Mouse (Mus musculus) small intestine, adult 2 months (tissue): ENCODE data around the gene Them4. TPM values are rescaled to one million over a fixed set of nuclear protein-coding genes. Genes with fewer than 3 reads are reported as not detected.
A peak's percentile ranks its signal among the peaks of the same experiment; 100 is the strongest.

Experiments
- H3K27ac ChIP-seq: fragments of 200-500 bp; 2 replicates; pipeline ENCODE4 v1.5.1; 2012; ENCODE audit warnings: low read depth, low read length, control low read depth, inconsistent platforms; ENCODE audit not compliant: insufficient read depth
- H3K27me3 ChIP-seq: fragments of 200-500 bp; 2 replicates; pipeline ENCODE4 v1.6.1; 2012; ENCODE audit warnings: mild to moderate bottlenecking, moderate library complexity, low read length, inconsistent platforms; ENCODE audit not compliant: control insufficient read depth, insufficient read depth
- H3K36me3 ChIP-seq: fragments of 200-500 bp; 2 replicates; pipeline ENCODE4 v1.6.1; 2012; ENCODE audit warnings: mild to moderate bottlenecking, low read length, control low read depth, inconsistent platforms; ENCODE audit not compliant: control insufficient read depth, insufficient read depth
- H3K4me1 ChIP-seq: fragments of 200-500 bp; 2 replicates; pipeline ENCODE4 v1.6.1; 2012; ENCODE audit warnings: low read length, inconsistent platforms, mixed read lengths; ENCODE audit not compliant: control insufficient read depth, insufficient read depth, insufficient read length
- H3K4me3 ChIP-seq: fragments of 200-500 bp; 2 replicates; pipeline ENCODE4 v1.5.1; 2012; ENCODE audit warnings: low read depth, mild to moderate bottlenecking, control low read depth, inconsistent platforms, low read length, moderate library complexity
- CTCF ChIP-seq: fragments of 200-500 bp; IDR thresholded peaks from 2 replicates; pipeline ENCODE4 v1.5.1; 2012; ENCODE audit warnings: low read depth, mild to moderate bottlenecking, control low read depth, inconsistent platforms, low read length, moderate library complexity, mixed read lengths; ENCODE audit not compliant: insufficient replicate concordance, insufficient read length; ENCODE audit errors: extremely low read depth
- POLR2A ChIP-seq: fragments of 200-500 bp; IDR thresholded peaks from 2 replicates; pipeline ENCODE4 v1.6.1; 2012; ENCODE audit warnings: low read depth, mild to moderate bottlenecking, control low read depth, inconsistent platforms, low read length, moderate library complexity
- WGBS: fragments of 180-500 bp; shearing (Covaris S2); methylation state at CpG from one replicate; pipeline ENCODE4 v1.1.7; 2018; 5-methylcytosine and 5-hydroxymethylcytosine counted together
- polyA plus RNA-seq: library from polyadenylated mRNA; depleted of rRNA; stranded (reverse); fragments of >200 nt; gene quantifications from 2 replicates; pipeline ENCODE4 v1.2.3, GENCODE M21; 2012

Gene Them4
- polyA plus RNA-seq, 1 experiment: 1.0 TPM

DNA sequence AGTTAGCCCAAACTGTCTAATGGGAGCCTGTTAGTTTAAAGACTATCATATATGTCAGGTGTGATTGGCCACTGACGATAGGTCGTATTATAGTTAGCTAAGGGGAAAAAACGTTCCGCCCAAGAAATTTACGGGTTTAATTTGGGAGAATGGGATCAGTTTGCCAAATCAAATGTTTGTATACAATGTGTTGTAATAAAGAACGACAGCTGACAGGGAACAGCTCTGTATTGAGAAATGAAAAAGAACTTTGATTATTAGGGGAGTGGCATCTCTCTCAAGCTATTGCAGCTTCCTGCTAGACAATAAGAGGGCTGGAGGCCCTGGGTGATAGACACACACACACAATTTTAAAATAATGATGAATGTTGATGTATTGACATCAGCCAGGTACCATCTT, 1.0 kb downstream of the Them4 start:
- H3K27me3 ChIP-seq: no peaks in the 10 kb centered on the region
- H3K4me3 ChIP-seq: no peak overlapping the region
- H3K4me1 ChIP-seq: no peaks in the 10 kb centered on the region
- H3K27ac ChIP-seq: peak overlapping the region; percentile 97
- no peaks in the 10 kb centered on the region for H3K36me3 ChIP-seq
- 22% methylated on average over 6 of the region's 6 CpGs for WGBS
- TF ChIP-seq POLR2A (no peak), CTCF (no peak)

DNA sequence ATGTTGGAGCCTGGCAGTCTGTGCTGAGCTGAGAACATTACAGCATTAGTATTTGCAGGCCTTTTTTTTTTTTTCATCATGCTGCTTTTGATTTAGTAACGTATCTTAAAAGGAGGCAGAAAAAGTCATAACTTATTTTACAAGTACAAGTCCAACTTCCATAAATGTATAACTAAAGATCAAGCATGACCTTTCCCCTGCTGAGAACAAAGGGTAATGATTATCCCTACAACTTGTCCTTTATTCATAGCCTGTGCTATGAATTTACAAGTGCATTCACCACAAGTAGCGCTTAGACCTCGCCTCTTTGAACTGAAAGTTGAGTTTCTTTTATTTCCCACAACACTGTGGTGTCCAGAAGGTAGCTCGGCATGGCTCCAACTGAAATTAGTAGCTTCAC, 1.5 kb downstream of the Them4 start:
- no peaks in the 10 kb centered on the region for H3K4me1 ChIP-seq
- H3K27me3 ChIP-seq: no peaks in the 10 kb centered on the region
- TF ChIP-seq POLR2A (no peak), CTCF (no peak)
- H3K27ac ChIP-seq: peak overlapping the region; percentile 65
- 39% methylated on average over 4 of the region's 4 CpGs for WGBS
- H3K36me3 ChIP-seq: no peaks in the 10 kb centered on the region
- H3K4me3 ChIP-seq: no peak overlapping the region

DNA sequence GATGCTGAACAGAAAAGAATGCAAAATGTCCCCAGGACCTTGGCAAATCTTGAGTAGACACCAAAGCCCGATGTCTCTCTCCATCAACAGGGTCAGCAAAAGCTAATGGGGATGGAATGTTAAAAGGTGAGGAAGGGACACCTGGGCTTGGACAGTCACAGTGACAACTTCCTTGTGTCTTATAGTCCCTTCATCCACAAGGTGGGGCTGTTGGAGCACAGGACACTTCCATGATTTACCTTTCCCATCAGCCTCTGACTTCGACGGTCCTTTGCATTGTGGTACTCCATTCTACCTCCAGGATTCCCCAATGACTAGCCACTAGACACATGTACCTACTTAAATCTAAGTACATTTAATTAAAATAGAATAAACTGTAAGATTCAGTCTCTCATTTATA, 18.8 kb downstream of the Them4 start:
- WGBS: 55% methylated on average over 3 of the region's 3 CpGs
- Histone ChIP-seq H3K27ac (no peak overlapping the region), H3K4me1 (no peaks in the 10 kb centered on the region), H3K4me3 (no peak overlapping the region), H3K27me3 (no peaks in the 10 kb centered on the region), H3K36me3 (peaks cover 43% of the 10 kb centered on the region)
- no peak for TF ChIP-seq POLR2A
- no peak for TF ChIP-seq CTCF

DNA sequence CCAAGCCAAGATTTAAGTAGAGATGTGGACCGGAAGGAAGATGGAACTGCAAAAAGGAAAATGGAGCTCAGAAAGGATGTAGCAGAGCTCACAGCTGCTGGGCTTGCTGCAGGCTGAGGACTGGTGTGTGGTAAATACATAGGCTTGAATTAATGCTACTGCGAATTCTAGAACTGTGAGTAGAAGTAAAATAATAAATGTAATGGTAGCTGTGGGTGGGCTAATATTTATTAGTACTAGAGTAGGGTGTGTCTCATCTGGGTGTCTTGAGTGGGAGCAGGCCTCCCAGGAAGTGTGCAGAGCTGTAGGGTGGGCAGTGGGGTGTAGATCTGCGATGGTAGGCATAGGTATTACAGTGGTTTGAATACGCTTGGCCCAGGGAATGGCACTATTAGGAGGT, 24.6 kb downstream of the Them4 start:
- Histone ChIP-seq H3K36me3 (peaks cover 21% of the 10 kb centered on the region), H3K4me3 (no peak overlapping the region), H3K27ac (no peak overlapping the region), H3K27me3 (no peaks in the 10 kb centered on the region), H3K4me1 (no peaks in the 10 kb centered on the region)
- no peak for TF ChIP-seq CTCF
- TF ChIP-seq POLR2A: no peak
- 97% methylated on average over 4 of the region's 4 CpGs for WGBS

DNA sequence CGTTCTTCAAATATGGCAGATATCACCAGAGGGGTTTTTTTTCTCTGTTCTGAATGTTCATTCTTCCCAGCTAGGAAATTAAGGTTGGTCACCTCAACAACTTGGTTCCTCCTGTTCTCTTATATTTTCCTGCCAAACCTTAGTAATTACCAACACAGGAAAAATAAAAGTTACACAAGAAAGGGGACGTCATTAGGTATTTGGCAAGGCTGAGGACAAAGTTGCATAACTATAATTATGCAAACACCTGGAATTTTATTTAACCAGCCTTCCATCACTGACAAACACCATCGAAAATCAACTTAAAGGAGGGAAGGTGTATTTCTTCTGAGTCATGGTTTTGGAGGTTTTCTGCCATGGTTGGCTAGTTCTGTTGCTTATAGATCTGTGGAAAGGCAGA, 28.6 kb downstream of the Them4 start:
- H3K27me3 ChIP-seq: no peaks in the 10 kb centered on the region
- H3K27ac ChIP-seq: no peak overlapping the region
- H3K4me3 ChIP-seq: no peak overlapping the region
- H3K36me3 ChIP-seq: no peaks in the 10 kb centered on the region
- peaks cover 2% of the 10 kb centered on the region; the same call in 1 of the 2 replicates for H3K4me1 ChIP-seq
- TF ChIP-seq POLR2A: no peak
- no peak for TF ChIP-seq CTCF
- 68% methylated on average over 3 of the region's 3 CpGs for WGBS

DNA sequence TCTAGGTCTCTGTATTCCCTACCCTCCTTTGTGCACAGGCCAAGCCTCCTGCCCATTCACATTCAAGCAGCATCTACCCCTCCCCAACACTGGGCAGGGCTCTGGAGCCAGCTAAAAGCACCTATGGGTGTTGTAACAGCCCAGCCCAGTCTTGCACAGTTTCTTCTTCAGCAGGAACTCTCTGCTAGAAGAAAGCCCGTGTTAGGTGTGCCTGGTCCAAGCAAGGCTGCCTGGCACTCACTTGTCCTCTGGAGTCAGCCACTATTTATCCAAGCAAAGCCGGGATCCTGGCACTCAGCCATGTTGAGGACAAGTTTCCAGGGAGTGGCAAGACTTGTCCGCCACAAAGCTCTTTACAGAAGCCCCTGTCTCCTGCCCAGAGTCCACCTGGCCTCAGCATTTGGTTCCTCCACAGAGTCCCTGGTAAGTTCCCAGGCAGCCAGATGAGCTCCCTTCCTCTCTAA, 32.1 kb downstream of the Them4 start, which contains the start of gene Them5:
Them5 (plus strand) TSS at position 141 of the 464 bp plus-strand sequence.
- Histone ChIP-seq H3K27ac (no peak within 1 kb of the TSS), H3K36me3 (no peaks in the 10 kb centered on the region), H3K4me1 (peaks cover 2% of the 10 kb centered on the region; the same call in 1 of the 2 replicates), H3K4me3 (no peak within 1 kb of the TSS), H3K27me3 (no peaks in the 10 kb centered on the region)
- TF ChIP-seq CTCF (no peak), POLR2A (no peak)
- 14% methylated on average over 3 of the region's 3 CpGs for WGBS

DNA sequence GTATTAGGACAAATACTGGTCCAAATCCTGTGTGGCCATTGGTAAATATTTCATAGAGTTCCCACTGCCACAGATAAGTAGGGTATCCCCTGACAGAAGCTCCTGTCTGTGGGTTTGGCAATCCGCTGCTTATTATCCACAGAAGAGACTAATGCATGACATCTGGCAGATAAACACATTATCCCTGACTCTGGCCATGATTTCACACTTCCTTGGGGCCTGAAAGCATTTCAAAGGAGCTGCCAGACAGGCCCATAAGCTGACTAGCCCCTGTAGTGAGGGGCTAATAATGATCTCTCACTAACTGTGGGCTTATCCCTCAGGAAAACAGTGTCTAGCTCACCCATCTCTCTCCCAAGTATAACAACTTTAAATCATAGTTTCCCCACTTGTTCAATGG, 32.7 kb downstream of the Them4 start:
- Histone ChIP-seq H3K4me1 (peaks cover 2% of the 10 kb centered on the region; the same call in 1 of the 2 replicates), H3K4me3 (no peak overlapping the region), H3K27ac (no peak overlapping the region), H3K27me3 (no peaks in the 10 kb centered on the region), H3K36me3 (no peaks in the 10 kb centered on the region)
- TF ChIP-seq CTCF: no peak
- TF ChIP-seq POLR2A: no peak
- WGBS: 88% methylated on average over 1 of the region's 1 CpGs
